Mouse (Mus musculus): ENCODE data around the gene Gpc6.

GRCm38 (mm10) chr14:116945975-116946374, 20.9 kb downstream of the Gpc6 start:
- no peak for TF ChIP-seq CTCF (IDR thresholded peaks at IDR 0.05; ENCODE audit: low read depth, low read length)
- no peak for TF ChIP-seq POLR2A (IDR thresholded peaks at IDR 0.05; ENCODE audit: borderline replicate concordance, low read depth, low read length)

Data from bone marrow macrophage, adult 2 months (primary cell).